Mouse (Mus musculus) kidney, postnatal 4 days (tissue): ENCODE data around the gene Madcam1.
"Not testable (repeated sequence)": the region's sequence is repeated elsewhere in the genome, so short reads cannot be mapped to it uniquely, and the experiment has no call there.

Experiments used
- DNase-seq, 2 experiments: peaks; one replicate each; pipeline ENCODE4 v3.0.0; 2021; ENCODE audit warnings: mixed read lengths in 2 of 2

Madcam1 gene

GRCm38 (mm10) chr10:79691986-79692548 is 27.7 kb downstream of the Madcam1 start:
- no peak for DNase-seq

GRCm38 (mm10) chr10:79693580-79694378 is 29.4 kb downstream of the Madcam1 start:
- DNase-seq, result no peak

GRCm38 (mm10) chr10:79694379-79694655 is 30.0 kb downstream of the Madcam1 start:
- DNase-seq, result no peak

GRCm38 (mm10) chr10:79695231-79696128 is 31.1 kb downstream of the Madcam1 start:
- peak; percentile 88 to 90 for DNase-seq

- peak in 1 of 2 experiments; percentile 53 for DNase-seq
Observed at GRCm38 (mm10) chr10:79696129-79696651, 31.8 kb downstream of the Madcam1 start.

GRCm38 (mm10) chr10:79697916-79698315 is 33.6 kb downstream of the Madcam1 start:
- no peak for DNase-seq

GRCm38 (mm10) chr10:79698459-79698858 is 34.1 kb downstream of the Madcam1 start:
- no peak for DNase-seq

GRCm38 (mm10) chr10:79700676-79701075 is 36.3 kb downstream of the Madcam1 start:
- peak in 1 of 2 experiments; percentile 49 for DNase-seq

GRCm38 (mm10) chr10:79701443-79702129 is 37.2 kb downstream of the Madcam1 start:
- peak in 1 of 2 experiments; percentile 43 for DNase-seq

GRCm38 (mm10) chr10:79702970-79703369 is 38.6 kb downstream of the Madcam1 start:
- not testable (repeated sequence) for DNase-seq

- no peak for DNase-seq
Observed at GRCm38 (mm10) chr10:79703541-79703940, 39.2 kb downstream of the Madcam1 start.

- DNase-seq, result peak; percentile 99 to 100
Observed at GRCm38 (mm10) chr10:79704065-79704969, 40.0 kb downstream of the Madcam1 start, which contains the start of gene Bsg. TSS of gene Bsg (plus strand) at chr10:79704491.

GRCm38 (mm10) chr10:79704970-79705360 is 40.6 kb downstream of the Madcam1 start:
- no peak for DNase-seq

GRCm38 (mm10) chr10:79705951-79706350 is 41.6 kb downstream of the Madcam1 start:
- no peak for DNase-seq

- DNase-seq, result no peak
Observed at GRCm38 (mm10) chr10:79706406-79707094, 42.2 kb downstream of the Madcam1 start.

- DNase-seq, result no peak
Observed at GRCm38 (mm10) chr10:79707162-79707561, 42.8 kb downstream of the Madcam1 start.

- DNase-seq, result no peak
Observed at GRCm38 (mm10) chr10:79707759-79708158, 43.4 kb downstream of the Madcam1 start.

GRCm38 (mm10) chr10:79708668-79709067 is 44.3 kb downstream of the Madcam1 start:
- DNase-seq, result no peak

- DNase-seq, result no peak
Observed at GRCm38 (mm10) chr10:79709307-79709706, 44.9 kb downstream of the Madcam1 start.

GRCm38 (mm10) chr10:79712029-79712428 is 47.7 kb downstream of the Madcam1 start:
- no peak for DNase-seq
